Mouse (Mus musculus) embryo, embryonic 10 days (tissue): ENCODE measurements at regions not wholly inside any gene's neighbourhood (a gene's known extent, or its start where the extent isn't known, plus 50 kb on each side); places are given as distances from the start of the nearest gene placed in this dataset.
A peak's percentile ranks its signal among the peaks of the same experiment; 100 is the strongest.

ENCODE experiments used
- DNase-seq: peaks from one replicate; pipeline ENCODE4 v3.0.0-alpha.2; 2015; ENCODE audit warnings: low spot score

- no peak for DNase-seq
These were observed 54.8 kb upstream of the Tet2 start for GRCm38 (mm10) chr3:133599731-133600130.

GRCm38 (mm10) chr3:133600447-133601220 lies 55.7 kb upstream of the Tet2 start:
- DNase-seq, result peak; percentile 74

- DNase-seq, result no peak
These were observed 60.5 kb upstream of the Tet2 start for GRCm38 (mm10) chr3:133605460-133605859.

- DNase-seq, result no peak
These were observed 63.9 kb upstream of the Tet2 start for GRCm38 (mm10) chr3:133608845-133609261.

- DNase-seq, result peak; percentile 43
These were observed 69.1 kb upstream of the Tet2 start for GRCm38 (mm10) chr3:133613836-133614711.

- peak; percentile 16 for DNase-seq
These were observed 69.9 kb upstream of the Tet2 start for GRCm38 (mm10) chr3:133614712-133615426.

GRCm38 (mm10) chr3:133617036-133617435 lies 72.1 kb upstream of the Tet2 start:
- DNase-seq, result no peak

GRCm38 (mm10) chr3:133618491-133618890 lies 73.6 kb upstream of the Tet2 start:
- no peak for DNase-seq

GRCm38 (mm10) chr3:133623201-133623744 lies 78.3 kb upstream of the Tet2 start:
- no peak for DNase-seq

GRCm38 (mm10) chr3:133624079-133624875 lies 79.3 kb upstream of the Tet2 start:
- no peak for DNase-seq

- no peak for DNase-seq
These were observed 80.1 kb upstream of the Tet2 start for GRCm38 (mm10) chr3:133625046-133625445.

GRCm38 (mm10) chr3:133626442-133626841 lies 81.5 kb upstream of the Tet2 start:
- no peak for DNase-seq

- no peak for DNase-seq
These were observed 82.3 kb upstream of the Tet2 start for GRCm38 (mm10) chr3:133627116-133627844.

- no peak for DNase-seq
These were observed 89.4 kb upstream of the Tet2 start for GRCm38 (mm10) chr3:133634306-133634705.

- no peak for DNase-seq
These were observed 100.7 kb upstream of the Tet2 start for GRCm38 (mm10) chr3:133645604-133646003.

GRCm38 (mm10) chr3:133646449-133647059 lies 101.6 kb upstream of the Tet2 start:
- peak; percentile 36 for DNase-seq

- no peak for DNase-seq
These were observed 105.1 kb upstream of the Tet2 start for GRCm38 (mm10) chr3:133650025-133650424.

GRCm38 (mm10) chr3:133651996-133652395 lies 107.1 kb upstream of the Tet2 start:
- DNase-seq, result no peak

GRCm38 (mm10) chr3:133659759-133660158 lies 114.8 kb upstream of the Tet2 start:
- no peak for DNase-seq

- no peak for DNase-seq
These were observed 116.4 kb upstream of the Tet2 start for GRCm38 (mm10) chr3:133661303-133661702.
